Mouse (Mus musculus) CD4-positive helper T cell, adult 2 months (primary cell): ENCODE results near the gene Stambp.

ENCODE experiments used
- DNase-seq: peaks from one replicate; pipeline ENCODE4 v3.0.0-alpha.2; 2012; ENCODE audit warnings: low read depth, missing footprints, low spot score

The Stambp gene

GRCm38 (mm10) chr6:83501524-83502310 lies 70.8 kb downstream of the Stambp start:
- DNase-seq = no peak

- no peak for DNase-seq
Observed at GRCm38 (mm10) chr6:83500462-83500861, 72.1 kb downstream of the Stambp start.

DNA sequence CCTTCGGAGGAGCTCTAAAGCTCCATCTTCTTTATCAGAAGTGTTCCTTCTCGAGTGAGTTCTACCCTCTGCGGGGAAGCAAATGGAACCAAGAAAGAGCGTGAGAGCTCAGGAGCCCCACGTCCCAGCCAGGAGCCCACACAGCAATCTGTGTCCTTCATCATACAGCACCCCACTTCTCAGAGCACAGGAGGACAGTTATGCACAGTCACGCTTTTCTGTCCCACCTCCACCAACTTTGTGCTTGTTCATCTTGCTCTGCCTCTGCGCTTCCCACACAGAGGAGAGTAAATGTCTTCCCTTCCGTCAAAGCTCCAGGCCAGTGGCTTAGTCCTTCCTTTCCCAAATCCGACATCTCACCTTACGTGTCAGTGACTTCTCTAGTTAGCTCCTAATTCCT lies 73.5 kb downstream of the Stambp start:
- no peak for DNase-seq

DNA sequence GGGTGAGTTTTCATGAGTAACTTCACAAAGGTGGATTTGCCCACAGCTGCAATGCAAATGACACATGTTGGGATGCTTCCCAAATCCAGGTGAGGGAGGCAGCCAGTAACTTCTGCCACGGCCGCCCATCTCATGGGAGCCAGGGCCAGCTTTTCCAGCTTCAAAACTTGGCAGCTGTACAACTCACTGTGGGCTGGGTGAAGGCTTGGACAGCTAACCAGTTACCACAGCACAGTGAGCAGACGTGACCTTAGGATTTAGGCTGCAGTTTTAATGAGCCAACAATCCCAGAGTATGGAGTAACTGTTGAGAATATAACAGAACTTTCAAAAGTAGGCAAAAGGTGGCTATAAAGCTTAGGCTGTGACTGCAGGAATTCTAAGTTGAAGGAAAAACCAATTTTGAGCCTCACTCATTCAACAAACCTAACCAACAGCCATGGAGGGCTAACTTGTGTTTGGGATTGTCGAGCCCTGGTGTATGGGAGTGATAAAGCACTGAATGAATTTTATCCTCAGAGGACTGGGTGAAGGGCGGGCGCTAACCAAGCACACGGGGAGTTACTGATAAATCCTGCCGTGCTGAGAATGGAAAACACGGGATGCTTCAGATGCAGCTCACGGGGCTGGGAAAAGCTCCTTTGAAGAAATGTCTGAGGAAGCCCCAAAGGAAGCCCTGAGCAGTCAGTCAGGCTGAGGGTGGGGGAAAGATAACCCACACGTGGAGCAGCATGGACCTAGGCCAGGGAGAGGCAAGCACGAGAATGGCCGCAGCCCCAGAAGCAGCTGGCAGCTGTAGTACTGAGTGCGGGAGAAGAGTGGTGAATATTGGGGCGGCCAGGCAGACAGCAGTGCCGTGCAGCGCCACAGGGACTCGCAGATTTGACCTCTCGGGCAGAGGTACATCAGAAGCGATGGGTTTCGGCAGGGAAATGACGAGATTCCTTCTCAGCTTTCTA lies 75.5 kb downstream of the Stambp start:
- DNase-seq = no peak

DNA sequence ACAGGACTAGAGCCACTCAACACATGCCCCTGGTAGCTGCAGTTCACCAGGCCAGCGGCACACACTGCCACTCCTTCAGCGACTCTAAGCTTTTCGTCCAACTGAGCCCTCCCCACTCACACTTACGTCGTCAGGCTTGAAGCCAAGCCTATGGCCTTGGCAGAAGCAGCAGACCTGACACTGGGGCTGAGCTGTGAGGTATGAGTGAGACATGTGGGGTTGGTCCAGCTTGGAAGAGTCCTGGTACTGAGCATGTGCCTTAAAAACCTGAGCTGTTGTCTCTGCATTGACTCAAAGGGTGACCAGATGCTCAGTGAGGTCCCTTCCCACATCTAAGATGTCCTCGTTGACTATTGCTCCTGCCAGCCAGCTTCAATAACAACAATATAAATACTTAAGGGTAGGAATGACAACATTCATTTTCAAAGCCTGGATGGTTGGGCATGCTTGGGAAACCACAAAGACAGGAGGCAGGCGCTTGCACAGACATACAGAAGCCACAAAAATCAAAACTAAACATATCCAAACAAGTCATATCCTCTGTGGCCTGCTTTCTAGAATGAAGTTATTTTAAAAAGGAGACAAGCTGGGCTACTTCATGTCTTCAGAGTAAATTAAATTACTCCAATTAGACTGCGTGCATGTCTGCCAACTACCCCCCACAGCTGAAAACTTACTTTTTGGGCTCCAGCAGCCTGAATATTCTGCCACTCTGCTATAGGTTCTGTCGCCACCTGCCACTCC lies 76.3 kb downstream of the Stambp start:
- DNase-seq = no peak
